Mouse (Mus musculus): ENCODE results near the gene 2810021J22Rik.

2810021J22Rik gene

DNA sequence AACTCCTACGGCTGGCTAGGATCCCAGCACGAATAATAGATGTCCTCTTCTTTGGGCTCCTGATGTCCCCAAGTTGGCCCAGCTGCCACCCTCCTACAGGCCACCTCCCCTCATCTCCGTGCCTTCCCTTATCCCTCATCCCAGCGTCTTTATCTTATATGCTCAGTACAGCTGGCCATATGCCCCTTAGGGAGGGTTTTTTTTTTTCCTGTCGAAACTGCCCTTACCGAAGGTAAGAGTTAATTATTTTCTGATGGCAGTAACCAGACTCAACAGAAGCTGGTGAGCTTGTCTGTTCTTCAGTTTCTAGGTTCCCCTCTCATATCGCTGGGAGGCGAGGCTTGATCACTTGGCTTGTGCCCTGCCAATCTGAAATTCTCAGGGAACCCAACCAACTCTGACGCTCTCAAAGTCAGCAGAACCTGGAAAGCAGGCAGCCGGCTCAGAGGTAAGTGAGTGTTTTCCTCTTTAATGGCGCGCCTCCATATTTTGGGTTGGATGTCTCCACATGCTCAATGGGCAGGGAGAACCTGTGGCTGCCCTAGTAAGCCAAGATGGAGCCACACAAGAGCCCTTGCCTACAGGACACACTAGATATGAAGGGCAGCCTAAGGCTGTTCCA, 50.8 kb downstream of the 2810021J22Rik start, which contains the start of gene Btnl10:
Gene Btnl10, plus strand, starts transcription at position 164 of the 622 bp plus-strand sequence.
- no peak for DNase-seq

- DNase-seq, result no peak
Measured at GRCm38 (mm10) chr11:58918759-58919158, 51.7 kb downstream of the 2810021J22Rik start.

DNA sequence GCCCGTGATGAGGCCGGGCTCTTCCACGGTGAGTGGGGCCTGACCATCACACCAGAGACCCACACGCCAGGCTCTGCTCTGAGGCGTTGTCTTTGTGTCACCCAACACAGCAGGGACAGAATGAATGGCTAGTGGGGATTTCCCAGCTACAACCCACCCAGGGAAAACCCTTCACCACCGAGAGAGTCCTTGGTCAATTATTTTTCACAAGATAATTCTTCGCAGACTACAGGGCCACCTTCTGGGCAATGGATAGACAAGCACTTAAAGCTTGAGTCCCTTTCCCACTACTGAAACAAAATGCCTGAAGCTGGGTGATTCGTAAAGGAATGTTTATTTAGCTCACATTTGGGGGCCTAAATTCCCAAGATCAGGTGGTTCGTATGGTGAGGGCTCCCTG, 55.4 kb downstream of the 2810021J22Rik start:
- DNase-seq, result no peak

- no peak for DNase-seq
Measured at GRCm38 (mm10) chr11:58926651-58927050, 59.6 kb downstream of the 2810021J22Rik start.

DNA sequence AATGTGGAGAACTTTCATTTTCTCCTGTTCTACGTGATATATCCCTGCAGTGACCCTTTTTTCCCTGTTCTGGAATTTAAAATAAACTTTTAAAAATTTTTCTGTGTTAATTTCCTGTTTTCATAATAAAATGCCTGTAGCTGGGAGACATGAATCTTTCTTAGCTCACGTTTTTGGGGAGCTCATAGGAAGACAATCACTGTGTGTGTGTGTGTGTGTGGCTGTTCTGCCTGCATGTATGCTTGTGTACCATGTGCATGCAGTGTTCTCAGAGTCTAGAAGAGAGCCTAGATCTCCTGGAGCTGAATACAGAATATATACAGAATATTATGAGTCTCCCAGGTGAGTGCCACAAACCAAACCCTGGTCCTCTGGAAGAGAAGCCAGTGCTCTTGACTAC, 60.0 kb downstream of the 2810021J22Rik start:
- DNase-seq, result no peak

DNA sequence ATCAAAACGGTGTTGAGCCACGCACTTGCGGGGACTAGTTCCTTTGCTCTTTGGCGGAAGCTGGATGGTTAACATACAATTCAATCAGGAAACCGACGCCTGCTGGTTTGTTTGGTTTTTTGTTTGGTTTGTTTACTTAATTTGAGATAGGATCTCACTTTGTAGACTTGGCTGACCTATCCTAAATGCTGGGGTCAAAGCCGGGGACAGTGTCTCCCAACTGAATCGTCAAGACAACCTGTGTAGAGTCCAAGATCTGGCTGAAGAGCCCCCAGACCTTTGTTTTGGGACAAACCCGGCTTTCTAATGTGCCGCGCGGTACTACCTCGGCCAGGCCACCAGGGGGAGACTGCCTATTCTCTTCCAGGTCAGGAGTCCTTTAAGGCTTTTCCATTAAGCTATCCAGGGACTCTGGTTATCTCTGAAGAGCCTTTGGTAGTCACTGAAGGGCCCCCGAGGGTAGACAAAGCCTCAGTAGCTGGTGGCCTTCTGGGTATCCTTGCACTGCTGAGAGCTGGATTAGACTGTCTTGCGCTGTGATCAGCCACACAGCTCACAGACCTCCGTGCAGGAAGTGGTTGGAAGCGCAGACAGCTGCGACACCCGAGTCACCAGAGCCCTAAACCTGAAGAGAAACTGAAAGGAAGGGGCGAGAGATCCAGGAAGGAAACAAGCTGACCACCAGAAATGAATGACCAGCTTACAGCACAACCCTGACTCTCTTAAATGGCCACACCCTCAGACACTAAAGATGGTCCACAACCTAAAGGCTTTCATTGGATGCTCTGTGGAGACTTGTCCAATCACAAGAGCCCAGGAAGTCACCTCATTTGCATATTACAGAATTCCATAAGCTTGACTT, 61.0 kb downstream of the 2810021J22Rik start:
- peak; percentile 38 for DNase-seq

DNA sequence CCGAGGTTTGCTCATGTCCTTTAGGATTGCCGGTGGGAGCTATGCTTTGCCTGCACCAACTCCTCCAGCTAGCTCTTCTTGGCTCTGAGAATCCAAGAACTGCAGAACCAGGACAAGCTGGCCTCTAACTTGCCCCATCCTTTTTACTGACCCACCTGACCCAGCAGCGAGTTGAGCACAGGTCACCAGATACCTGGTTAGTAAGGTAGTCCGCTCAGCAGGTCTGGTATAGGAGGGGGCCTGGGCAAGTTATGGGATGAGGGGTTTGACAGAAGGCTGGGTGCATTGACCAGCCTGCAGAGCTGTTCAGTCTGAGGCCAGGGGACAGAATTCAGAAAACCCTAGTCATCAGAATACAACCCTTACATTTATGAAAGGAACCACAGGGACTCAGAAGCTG, 62.0 kb downstream of the 2810021J22Rik start:
- DNase-seq, result no peak

GRCm38 (mm10) chr11:58929641-58930040, 62.6 kb downstream of the 2810021J22Rik start:
- no peak for DNase-seq

DNA sequence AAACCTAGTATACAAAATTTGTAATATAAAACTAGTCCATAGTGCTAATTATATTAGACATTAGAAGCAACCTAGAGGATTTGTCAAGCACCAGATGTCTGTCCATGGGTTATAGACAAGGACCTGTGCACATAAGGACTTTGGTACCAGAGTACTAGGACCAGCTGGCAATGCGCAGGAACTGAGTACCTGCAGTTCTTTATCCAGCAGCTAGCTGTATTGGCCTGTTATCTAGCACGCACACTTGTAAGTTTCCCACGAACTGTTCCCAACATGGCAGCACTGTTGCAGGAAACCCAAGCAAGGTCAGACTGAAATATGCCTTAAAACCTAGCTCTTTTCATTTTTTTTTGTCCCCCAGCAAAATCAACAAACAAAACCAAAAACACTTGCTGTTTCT, 63.2 kb downstream of the 2810021J22Rik start:
- no peak for DNase-seq

DNA sequence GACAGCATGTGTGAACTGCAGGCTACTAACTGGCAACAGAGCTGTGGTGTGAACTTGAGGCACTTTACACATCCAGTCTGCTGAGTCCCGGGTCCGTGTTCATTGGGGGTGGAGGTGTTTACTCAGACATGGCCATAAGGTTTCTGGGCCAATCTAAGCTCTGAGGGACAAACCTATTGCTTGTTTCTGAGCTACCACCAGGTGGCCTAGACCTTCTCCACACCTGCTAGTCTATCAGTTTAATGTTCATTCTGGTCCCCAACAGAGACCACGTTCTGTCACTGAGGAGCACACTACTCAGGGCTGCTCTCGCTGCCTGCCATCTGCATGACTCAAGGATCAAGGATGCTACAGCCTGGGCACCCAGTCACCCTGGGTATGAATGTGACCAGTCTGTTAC, 64.6 kb downstream of the 2810021J22Rik start:
- DNase-seq, result no peak
